Mouse (Mus musculus): ENCODE results near the gene Ccdc177. TPM values are rescaled to one million over a fixed set of nuclear protein-coding genes. Genes with fewer than 3 reads are reported as not detected.

Ccdc177 gene
- polyA plus RNA-seq, 1 experiment from 2014 or later, result 0.04 TPM

- ATAC-seq (ENCODE audit: insufficient number of reproducible peaks, low FRiP score, low TSS enrichment, low read depth), result no peak
- Histone ChIP-seq H3K9me3 (no peaks in the 10 kb centered on the region), H3K4me2 (no peak overlapping the region), H3K4me3 (no peak overlapping the region), H3K36me3 (no peaks in the 10 kb centered on the region), H3K27me3 (no peaks in the 10 kb centered on the region), H3K4me1 (no peaks in the 10 kb centered on the region), H3K9ac (no peak overlapping the region), H3K27ac (no peak overlapping the region)
- 38% methylated on average over 2 of the region's 2 CpGs for WGBS
These were observed 31.7 kb downstream of the Ccdc177 start for GRCm38 (mm10) chr12:80728814-80729213.

- Histone ChIP-seq H3K4me1 (no peaks in the 10 kb centered on the region), H3K9me3 (no peaks in the 10 kb centered on the region), H3K4me3 (no peak overlapping the region), H3K27me3 (no peaks in the 10 kb centered on the region), H3K36me3 (no peaks in the 10 kb centered on the region), H3K27ac (no peak overlapping the region), H3K9ac (no peak overlapping the region), H3K4me2 (no peak overlapping the region)
- 19% methylated on average over 1 of the region's 1 CpGs for WGBS
- ATAC-seq (ENCODE audit: insufficient number of reproducible peaks, low FRiP score, low TSS enrichment, low read depth), result no peak
These were observed 32.3 kb downstream of the Ccdc177 start for GRCm38 (mm10) chr12:80728207-80728606.

- no peak overlapping the region for H3K4me3 ChIP-seq
- no peak overlapping the region for H3K4me2 ChIP-seq
- ATAC-seq (ENCODE audit: insufficient number of reproducible peaks, low FRiP score, low TSS enrichment, low read depth), result no peak
- no peaks in the 10 kb centered on the region for H3K36me3 ChIP-seq
- H3K27ac ChIP-seq, result no peak overlapping the region
- no peaks in the 10 kb centered on the region for H3K9me3 ChIP-seq
- WGBS, result 32% methylated on average over 10 of the region's 10 CpGs
- no peaks in the 10 kb centered on the region for H3K27me3 ChIP-seq
- no peaks in the 10 kb centered on the region for H3K4me1 ChIP-seq
- H3K9ac ChIP-seq, result no peak overlapping the region
These were observed 35.5 kb downstream of the Ccdc177 start for GRCm38 (mm10) chr12:80724853-80725559.

- WGBS, result 81% methylated on average over 15 of the region's 15 CpGs
- no peak for ATAC-seq (ENCODE audit: insufficient number of reproducible peaks, low FRiP score, low TSS enrichment, low read depth)
- no peak overlapping the region for H3K9ac ChIP-seq
- H3K27me3 ChIP-seq, result peaks cover 8% of the 10 kb centered on the region; the same call in 1 of the 2 replicates
- H3K4me3 ChIP-seq, result no peak overlapping the region
- H3K4me2 ChIP-seq, result no peak overlapping the region
- H3K36me3 ChIP-seq, result no peaks in the 10 kb centered on the region
- no peaks in the 10 kb centered on the region for H3K4me1 ChIP-seq
- H3K9me3 ChIP-seq, result no peaks in the 10 kb centered on the region
- no peak overlapping the region for H3K27ac ChIP-seq
These were observed 39.0 kb downstream of the Ccdc177 start for GRCm38 (mm10) chr12:80721458-80721857.

GRCm38 (mm10) chr12:80720507-80720906, 40.0 kb downstream of the Ccdc177 start:
- Histone ChIP-seq H3K27me3 (peaks cover 8% of the 10 kb centered on the region; the same call in 1 of the 2 replicates), H3K9ac (no peak overlapping the region), H3K36me3 (no peaks in the 10 kb centered on the region), H3K4me1 (no peaks in the 10 kb centered on the region), H3K9me3 (no peaks in the 10 kb centered on the region), H3K4me2 (no peak overlapping the region), H3K4me3 (no peak overlapping the region), H3K27ac (no peak overlapping the region)
- WGBS, result 88% methylated on average over 12 of the region's 12 CpGs
- no peak for ATAC-seq (ENCODE audit: insufficient number of reproducible peaks, low FRiP score, low TSS enrichment, low read depth)

GRCm38 (mm10) chr12:80719141-80719540, 41.3 kb downstream of the Ccdc177 start:
- H3K4me3 ChIP-seq, result no peak overlapping the region
- peaks cover 8% of the 10 kb centered on the region; the same call in 1 of the 2 replicates for H3K27me3 ChIP-seq
- no peak overlapping the region for H3K4me2 ChIP-seq
- H3K27ac ChIP-seq, result no peak overlapping the region
- H3K36me3 ChIP-seq, result no peaks in the 10 kb centered on the region
- H3K9me3 ChIP-seq, result no peaks in the 10 kb centered on the region
- no peaks in the 10 kb centered on the region for H3K4me1 ChIP-seq
- H3K9ac ChIP-seq, result no peak overlapping the region
- 78% methylated on average over 2 of the region's 2 CpGs for WGBS
- no peak for ATAC-seq (ENCODE audit: insufficient number of reproducible peaks, low FRiP score, low TSS enrichment, low read depth)

GRCm38 (mm10) chr12:80715915-80716314, 44.6 kb downstream of the Ccdc177 start:
- Histone ChIP-seq H3K27me3 (peaks cover 8% of the 10 kb centered on the region; the same call in 1 of the 2 replicates), H3K4me3 (no peak overlapping the region), H3K9me3 (no peaks in the 10 kb centered on the region), H3K27ac (no peak overlapping the region), H3K9ac (no peak overlapping the region), H3K4me2 (no peak overlapping the region), H3K4me1 (no peaks in the 10 kb centered on the region), H3K36me3 (no peaks in the 10 kb centered on the region)
- 75% methylated on average over 6 of the region's 6 CpGs for WGBS
- ATAC-seq (ENCODE audit: insufficient number of reproducible peaks, low FRiP score, low TSS enrichment, low read depth), result no peak

GRCm38 (mm10) chr12:80706915-80707604, 53.4 kb downstream of the Ccdc177 start:
- Histone ChIP-seq H3K4me1 (peaks cover 12% of the 10 kb centered on the region), H3K27ac (no peak overlapping the region), H3K27me3 (0 out of 2 replicates have a peak, but pooled peaks cover 4% of the 10 kb centered on the region), H3K4me3 (no peak overlapping the region), H3K9me3 (no peaks in the 10 kb centered on the region), H3K4me2 (no peak overlapping the region), H3K36me3 (no peaks in the 10 kb centered on the region), H3K9ac (no peak overlapping the region)
- ATAC-seq (ENCODE audit: insufficient number of reproducible peaks, low FRiP score, low TSS enrichment, low read depth), result no peak; the same call in 1 of the 2 replicates
- 29% methylated on average over 6 of the region's 6 CpGs for WGBS

- Histone ChIP-seq H3K9ac (no peak overlapping the region), H3K36me3 (no peaks in the 10 kb centered on the region), H3K9me3 (no peaks in the 10 kb centered on the region), H3K4me2 (no peak overlapping the region), H3K27ac (no peak overlapping the region), H3K27me3 (0 out of 2 replicates have a peak, but pooled peaks cover 4% of the 10 kb centered on the region), H3K4me1 (peaks cover 12% of the 10 kb centered on the region), H3K4me3 (no peak overlapping the region)
- 48% methylated on average over 11 of the region's 11 CpGs for WGBS
- no peak for ATAC-seq (ENCODE audit: insufficient number of reproducible peaks, low FRiP score, low TSS enrichment, low read depth)
These were observed 54.1 kb downstream of the Ccdc177 start for GRCm38 (mm10) chr12:80706208-80706914.

Other genes starting within 250 kb of the Ccdc177 start
- gene Galnt16, start 242.4 kb downstream of the Ccdc177 start, polyA plus RNA-seq (2015; fragmentation: Nextera tagmentation; extraction: Ambion mirVana), result 23.5 and 24.9 TPM in 2 replicates
- 24.4 and 24.9 TPM in 2 replicates for gene Slc39a9, start 116.8 kb downstream of the Ccdc177 start, polyA plus RNA-seq (2015; fragmentation: Nextera tagmentation; extraction: Ambion mirVana)
- 232 and 259 TPM in 2 replicates for gene Erh, start 116.3 kb downstream of the Ccdc177 start, polyA plus RNA-seq (2015; fragmentation: Nextera tagmentation; extraction: Ambion mirVana)
- 0.15 and 0.60 TPM in 2 replicates for gene Plekhd1, start 68.1 kb downstream of the Ccdc177 start, polyA plus RNA-seq (2015; fragmentation: Nextera tagmentation; extraction: Ambion mirVana)
- 18.4 and 19.7 TPM in 2 replicates for gene Susd6, start 29.8 kb upstream of the Ccdc177 start, polyA plus RNA-seq (2015; fragmentation: Nextera tagmentation; extraction: Ambion mirVana)
- 566 and 598 TPM in 2 replicates for gene Srsf5, start 184.8 kb upstream of the Ccdc177 start, polyA plus RNA-seq (2015; fragmentation: Nextera tagmentation; extraction: Ambion mirVana)
- gene Slc10a1, start 208.0 kb upstream of the Ccdc177 start, polyA plus RNA-seq (2015; fragmentation: Nextera tagmentation; extraction: Ambion mirVana), result 0.41 and 0.82 TPM in 2 replicates

Data from limb, embryonic 15.5 days (tissue).